ENCODE assay signal across 32 mouse cellular contexts in the genomic region with DNA sequence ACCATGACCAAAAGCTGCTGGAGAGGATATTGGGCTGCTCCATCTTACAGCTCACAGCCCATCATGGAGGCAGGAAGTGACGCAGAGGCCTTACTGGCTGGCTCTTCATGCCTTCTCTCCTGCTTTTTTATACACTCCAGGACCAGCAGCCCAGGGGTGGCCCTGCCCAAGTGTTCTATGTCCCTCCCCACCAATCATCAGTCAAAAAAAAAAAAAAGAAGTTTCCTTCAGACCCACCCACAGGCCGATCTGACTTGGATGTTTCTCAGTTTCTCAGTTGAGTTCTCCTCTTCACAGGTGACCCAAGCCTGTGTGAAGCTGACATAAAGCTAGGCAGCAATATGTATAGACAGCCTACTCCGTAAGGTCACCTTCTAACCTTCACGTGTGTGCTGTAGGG. TPM values are rescaled to one million over a fixed set of nuclear protein-coding genes. Genes with fewer than 3 reads are reported as not detected.
"Had no signal": no experiment of that assay in that cellular context is flagged by ENCODE, and none has a peak within 500 bp of the region (broad histone marks: within the 10 kb centered on the region; RNA-seq: fewer than 3 reads in every experiment).

No protein-coding gene starts in this region.

- H3K9ac ChIP-seq: embryonic facial prominence, embryonic 12.5 days; embryonic facial prominence, embryonic 13.5 days; embryonic facial prominence, embryonic 15.5 days; forebrain, embryonic 12.5 days; forebrain, embryonic 13.5 days; forebrain, embryonic 15.5 days; forebrain, postnatal 0 days had no signal

- H3K27ac ChIP-seq: embryonic facial prominence, embryonic 10.5 days; embryonic facial prominence, embryonic 12.5 days; embryonic facial prominence, embryonic 13.5 days; embryonic facial prominence, embryonic 15.5 days; forebrain, embryonic 10.5 days; forebrain, embryonic 12.5 days; forebrain, embryonic 13.5 days; forebrain, embryonic 15.5 days; gastrocnemius, adult 2 months; heart, adult 2 months had no signal

- H3K36me3 ChIP-seq: embryonic facial prominence, embryonic 10.5 days; embryonic facial prominence, embryonic 12.5 days; embryonic facial prominence, embryonic 13.5 days; embryonic facial prominence, embryonic 15.5 days; forebrain, embryonic 10.5 days; forebrain, embryonic 12.5 days; forebrain, embryonic 15.5 days had no signal

- H3K27me3 ChIP-seq: embryonic facial prominence, embryonic 12.5 days; embryonic facial prominence, embryonic 13.5 days; embryonic facial prominence, embryonic 15.5 days; forebrain, embryonic 12.5 days; forebrain, embryonic 13.5 days; forebrain, embryonic 15.5 days had no signal

- H3K9me3 ChIP-seq: embryonic facial prominence, embryonic 10.5 days; embryonic facial prominence, embryonic 12.5 days; embryonic facial prominence, embryonic 13.5 days; embryonic facial prominence, embryonic 15.5 days; forebrain, embryonic 10.5 days; forebrain, embryonic 12.5 days; forebrain, embryonic 13.5 days; forebrain, embryonic 15.5 days had no signal

- DNase-seq: cerebellum, adult 9-10 months; cerebellum, adult 9-11 months; cerebellum, postnatal 10 days; cerebellum, postnatal 14 days; cerebellum, postnatal 25 days; cerebellum, postnatal 36 days; embryo, embryonic 11 days; forebrain, postnatal 0 days; gastrocnemius, adult 2 months; gastrocnemius, postnatal 10 days; gastrocnemius, postnatal 14 days; gastrocnemius, postnatal 25 days; gastrocnemius, postnatal 36 days; heart, adult 11 months; heart, adult 18-20 months had no signal

- ATAC-seq: forebrain, embryonic 13.5 days; forebrain, embryonic 14.5 days; forebrain, embryonic 15.5 days; forebrain, embryonic 16.5 days; forebrain, postnatal 0 days had no signal

- H3K4me2 ChIP-seq: embryonic facial prominence, embryonic 12.5 days; embryonic facial prominence, embryonic 13.5 days; embryonic facial prominence, embryonic 15.5 days; forebrain, embryonic 12.5 days; forebrain, embryonic 13.5 days; forebrain, embryonic 15.5 days had no signal

- H3K4me3 ChIP-seq: embryonic facial prominence, embryonic 10.5 days; embryonic facial prominence, embryonic 12.5 days; embryonic facial prominence, embryonic 13.5 days; embryonic facial prominence, embryonic 15.5 days; erythroblast, embryonic 14.5 days; forebrain, embryonic 10.5 days; forebrain, embryonic 12.5 days; forebrain, embryonic 13.5 days; forebrain, embryonic 15.5 days; gastrocnemius, adult 2 months; heart, adult 2 months had no signal

- H3K4me1 ChIP-seq: embryonic facial prominence, embryonic 12.5 days; embryonic facial prominence, embryonic 13.5 days; embryonic facial prominence, embryonic 15.5 days; forebrain, embryonic 13.5 days; forebrain, embryonic 15.5 days had no signal

RNA-seq across cellular contexts. Expression of gene Tcerg1l, which starts 19.0 kb away (rescaled TPM):
- total RNA-seq: common myeloid progenitor, adult 5-6 weeks; gastrocnemius, adult 18-20 months; gastrocnemius, adult 2 months; gastrocnemius, adult 8-10 months; gastrocnemius, postnatal 14 days; gastrocnemius, postnatal 25 days; gastrocnemius, postnatal 36 days; granulocyte monocyte progenitor cell, adult 5-6 weeks; heart, adult 18-20 months; heart, adult 2 months; heart, adult 8-10 months had no signal
- polyA plus RNA-seq: erythroblast, embryonic 14.5 days; heart, adult 2 months had no signal
